Comparison of ENCODE assay signal across 8 mouse cellular contexts in genomic region chr9:76122888-76123287, GRCm38 (mm10).
DNase-seq lines count a peak whose midpoint lies in the region; ATAC-seq and TF ChIP-seq lines count a peak whose summit lies in the region.
"Not testable (repeated sequence)": the region's sequence is repeated elsewhere in the genome, so short reads cannot be mapped to it uniquely, and the experiment has no call there.

No protein-coding gene starts in this region.

- H3K4me1 ChIP-seq in forebrain, postnatal 0 days (ENCODE audit: insufficient read depth); hindbrain, embryonic 10.5 days (replicated peaks); liver, postnatal 0 days (ENCODE audit: insufficient read depth); neural tube, embryonic 15.5 days: not testable (repeated sequence)

- not testable (repeated sequence) for DNase-seq in Patski (ENCODE audit: low read depth, low spot score)
- DNase-seq in cerebellum, adult 9-10 months, result peak; percentile 66
- peak; percentile 83 for DNase-seq in forebrain, postnatal 0 days
- DNase-seq in hindbrain, embryonic 10.5 days (ENCODE audit: low spot score), result peak; percentile 46
- peak; percentile 24 to 78 for DNase-seq in layer of hippocampus, adult 18-20 months (ENCODE audit: low spot score in 2 of 2)
- DNase-seq in liver, postnatal 0 days, result peak; percentile 59
- DNase-seq in urinary bladder, postnatal 25 days (ENCODE audit: low spot score), result peak; percentile 30

- H3K9ac ChIP-seq in forebrain, postnatal 0 days; liver, postnatal 0 days (replicated peaks); neural tube, embryonic 15.5 days (replicated peaks): not testable (repeated sequence)

- not testable (repeated sequence) for H3K4me2 ChIP-seq in forebrain, postnatal 0 days (ENCODE audit: low read depth); liver, postnatal 0 days (ENCODE audit: low read depth, low read length); neural tube, embryonic 15.5 days

- POLR2A ChIA-PET in Patski (lab: Charles Lee), result not testable (repeated sequence)

- ATAC-seq in Patski; liver, postnatal 0 days: not testable (repeated sequence)
- ATAC-seq in forebrain, postnatal 0 days, result peak; percentile 64
- ATAC-seq in neural tube, embryonic 15.5 days (ENCODE audit: low FRiP score), result peak; percentile 79; the same call in 1 of the 2 replicates

- WGBS in forebrain, postnatal 0 days, result 5% methylated on average over 2 of the region's 2 CpGs
- WGBS in hindbrain, embryonic 10.5 days, result 5% methylated on average over 2 of the region's 2 CpGs
- WGBS in liver, postnatal 0 days (ENCODE audit: insufficient replicate concordance), result 2% methylated on average over 2 of the region's 2 CpGs
- 3% methylated on average over 2 of the region's 2 CpGs for WGBS in neural tube, embryonic 15.5 days

- not testable (repeated sequence) for H3K4me3 ChIP-seq in forebrain, postnatal 0 days (ENCODE audit: low read depth, low read length); hindbrain, embryonic 10.5 days; liver, postnatal 0 days (ENCODE audit: low read depth, low read length); neural tube, embryonic 15.5 days (replicated peaks)

- not testable (repeated sequence) for H3K27me3 ChIP-seq in Patski; forebrain, postnatal 0 days (ENCODE audit: insufficient read depth, low read length); hindbrain, embryonic 10.5 days (ENCODE audit: insufficient read depth, poor library complexity, severe bottlenecking); liver, postnatal 0 days (ENCODE audit: insufficient read depth, low read length); neural tube, embryonic 15.5 days (replicated peaks)

- not testable (repeated sequence) for H3K36me3 ChIP-seq in forebrain, postnatal 0 days (ENCODE audit: insufficient read depth); hindbrain, embryonic 10.5 days; liver, postnatal 0 days (replicated peaks; ENCODE audit: insufficient read depth, low read length); neural tube, embryonic 15.5 days

- not testable (repeated sequence) for H3K27ac ChIP-seq in forebrain, postnatal 0 days (ENCODE audit: low read depth, low read length); hindbrain, embryonic 10.5 days; liver, postnatal 0 days (ENCODE audit: low read depth); neural tube, embryonic 15.5 days (replicated peaks)

- TF ChIP-seq EP300 in liver, postnatal 0 days (IDR thresholded peaks at IDR 0.05; ENCODE audit: low read depth), result not testable (repeated sequence)

- peak; percentile 68 for TF ChIP-seq CTCF in Patski (IDR thresholded peaks at IDR 0.05)
- TF ChIP-seq CTCF in forebrain, postnatal 0 days (IDR thresholded peaks at IDR 0.05; ENCODE audit: low read depth), result peak; percentile 76
- TF ChIP-seq CTCF in liver, postnatal 0 days (IDR thresholded peaks at IDR 0.05; ENCODE audit: low read depth), result peak; percentile 73

- H3K9me3 ChIP-seq in forebrain, postnatal 0 days (ENCODE audit: low read length); hindbrain, embryonic 10.5 days; liver, postnatal 0 days (ENCODE audit: low read length); neural tube, embryonic 15.5 days (replicated peaks): not testable (repeated sequence)

- in situ Hi-C loops in Patski (cut with MboI; ENCODE audit: low pct_unique_long_range_greater_than_20kb), result loop anchor here (10.0 kb wide), 1 partner anchor 218 kb away; no protein-coding TSS in a partner anchor

- CTCF ChIA-PET in Patski (lab: Charles Lee), result interaction anchor here (1.1 to 2.5 kb wide), 3 partner anchors 10 to 362 kb away, joined by 3 to 13 read pairs (median 5); no protein-coding TSS in a partner anchor
